Mouse (Mus musculus) kidney, adult 2 months (tissue): ENCODE results near the gene 2310050C09Rik.

ENCODE experiments used
- CTCF ChIP-seq: fragments of 200-500 bp; conservative IDR thresholded peaks from 2 replicates; pipeline ENCODE4 v1.5.1; 2011; ENCODE audit warnings: low read depth, mild to moderate bottlenecking, control low read depth, low read length, moderate library complexity, mixed read lengths; ENCODE audit not compliant: insufficient read depth, insufficient read length
- POLR2A ChIP-seq: fragments of 200-500 bp; IDR thresholded peaks from one replicate; pipeline ENCODE4 v1.6.1; 2011; ENCODE audit warnings: low read depth, low read length, control low read depth

DNA sequence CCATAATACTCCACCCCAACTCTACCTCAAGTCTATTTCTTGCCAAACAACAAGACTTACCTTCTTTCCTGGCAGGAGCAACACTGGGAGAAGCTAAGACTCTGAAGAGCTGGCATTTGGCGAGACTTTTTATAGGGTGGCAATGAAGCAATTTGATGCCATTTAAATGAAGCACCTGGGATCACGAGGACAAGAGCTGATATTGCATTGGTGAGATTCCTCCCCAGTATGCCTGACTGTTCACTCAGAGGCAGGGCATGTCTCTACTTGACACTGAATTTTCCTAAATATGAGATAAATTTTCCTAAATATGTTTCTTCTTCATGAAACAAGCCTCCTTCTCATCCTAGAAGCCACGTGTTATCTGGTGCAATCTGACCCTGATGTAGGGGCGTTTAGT is at the start of gene 2310050C09Rik:
- no peak for TF ChIP-seq CTCF
- TF ChIP-seq POLR2A, result no peak
